Mouse (Mus musculus) kidney, embryonic 14.5 days (tissue): Measurements from ENCODE around the gene Atp6v1b1. TPM values are rescaled to one million over a fixed set of nuclear protein-coding genes. Genes with fewer than 3 reads are reported as not detected.
A peak's percentile ranks its signal among the peaks of the same experiment; 100 is the strongest.
"Not testable (repeated sequence)": the region's sequence is repeated elsewhere in the genome, so short reads cannot be mapped to it uniquely, and the experiment has no call there.

Experiments
- ATAC-seq: fragments of 200-750 bp; cut with Nextera tagmentation; 2 replicates; pipeline ENCODE4 v1.8.0; 2017; ENCODE audit warnings: moderate number of reproducible peaks, mild to moderate bottlenecking, moderate TSS enrichment, moderate library complexity; ENCODE audit not compliant: low FRiP score, low TSS enrichment
- H3K27ac ChIP-seq: fragments of 300-500 bp; sonication (generic); 2 replicates; pipeline ENCODE4 v1.5.1; 2014; ENCODE audit warnings: low read depth, mild to moderate bottlenecking, low read length, moderate library complexity, mixed read lengths
- H3K27me3 ChIP-seq: fragments of 300-500 bp; sonication (generic); 2 replicates; pipeline ENCODE4 v1.6.1; 2014; ENCODE audit warnings: mild to moderate bottlenecking, low read length; ENCODE audit not compliant: control insufficient read depth, insufficient read depth
- H3K36me3 ChIP-seq: fragments of 300-500 bp; sonication (generic); 2 replicates; pipeline ENCODE4 v1.6.1; 2014; ENCODE audit warnings: low read length, mixed read lengths; ENCODE audit not compliant: control insufficient read depth, insufficient read depth
- H3K4me1 ChIP-seq: fragments of 300-500 bp; sonication (generic); 2 replicates; pipeline ENCODE4 v1.6.1; 2014; ENCODE audit warnings: low read length, mixed read lengths; ENCODE audit not compliant: control insufficient read depth, insufficient read depth
- H3K4me2 ChIP-seq: fragments of 300-500 bp; sonication (generic); replicated peaks from 2 replicates; pipeline ENCODE4 v1.6.1; 2014; ENCODE audit warnings: low read depth, mild to moderate bottlenecking, low read length
- H3K4me3 ChIP-seq: fragments of 300-500 bp; sonication (generic); 2 replicates; pipeline ENCODE4 v1.5.1; 2014; ENCODE audit warnings: mild to moderate bottlenecking, low read length
- H3K9ac ChIP-seq: fragments of 300-500 bp; sonication (generic); 2 replicates; pipeline ENCODE4 v1.6.1; 2014; ENCODE audit warnings: low read depth, mild to moderate bottlenecking, low read length, moderate library complexity
- H3K9me3 ChIP-seq: fragments of 300-500 bp; sonication (generic); 2 replicates; pipeline ENCODE4 v1.6.1; 2016; ENCODE audit warnings: low read length; ENCODE audit not compliant: control insufficient read depth
- WGBS: fragments of 180-500 bp; shearing (Covaris S2); extraction: QIAGEN DNeasy Blood & Tissue Kit; methylation state at CpG from one replicate; pipeline ENCODE4 v1.1.7; 2014; 5-methylcytosine and 5-hydroxymethylcytosine counted together
- polyA plus RNA-seq: library from polyadenylated mRNA; unstranded; fragments of >200 nt; fragmentation: Nextera tagmentation; extraction: Ambion mirVana; gene quantifications from 2 replicates; pipeline ENCODE4 v1.2.1, GENCODE M21; 2014

Gene Atp6v1b1
- polyA plus RNA-seq, 1 experiment from 2014 or later = 3.6 TPM

GRCm38 (mm10) chr6:83779026-83779425, 36.2 kb downstream of the Atp6v1b1 start:
- Histone ChIP-seq H3K4me1 (0 out of 2 replicates have a peak, but pooled peaks cover 5% of the 10 kb centered on the region), H3K27me3 (no peaks in the 10 kb centered on the region), H3K4me3 (no peak overlapping the region), H3K9ac (no peak overlapping the region), H3K9me3 (no peaks in the 10 kb centered on the region), H3K27ac (no peak overlapping the region), H3K4me2 (no peak overlapping the region), H3K36me3 (no peaks in the 10 kb centered on the region)
- WGBS = 6% methylated on average over 5 of the region's 5 CpGs
- ATAC-seq = no peak

- peaks cover 5% of the 10 kb centered on the region; the same call in 1 of the 2 replicates for H3K4me1 ChIP-seq
- H3K9ac ChIP-seq = no peak overlapping the region
- 64% methylated on average over 3 of the region's 3 CpGs for WGBS
- no peak for ATAC-seq
- H3K27ac ChIP-seq = no peak overlapping the region
- H3K4me2 ChIP-seq = no peak overlapping the region
- no peaks in the 10 kb centered on the region for H3K36me3 ChIP-seq
- H3K27me3 ChIP-seq = no peaks in the 10 kb centered on the region
- no peaks in the 10 kb centered on the region for H3K9me3 ChIP-seq
- H3K4me3 ChIP-seq = no peak overlapping the region
Measured at GRCm38 (mm10) chr6:83786426-83786825, 43.6 kb downstream of the Atp6v1b1 start.

GRCm38 (mm10) chr6:83788554-83788953, 45.8 kb downstream of the Atp6v1b1 start:
- Histone ChIP-seq H3K9me3 (no peaks in the 10 kb centered on the region), H3K27me3 (no peaks in the 10 kb centered on the region), H3K9ac (no peak overlapping the region), H3K36me3 (no peaks in the 10 kb centered on the region), H3K27ac (no peak overlapping the region), H3K4me2 (no peak overlapping the region), H3K4me3 (no peak overlapping the region), H3K4me1 (peaks cover 5% of the 10 kb centered on the region; the same call in 1 of the 2 replicates)
- ATAC-seq = peak; percentile 83
- WGBS = 37% methylated on average over 7 of the region's 7 CpGs

- H3K4me1 ChIP-seq = peaks cover 10% of the 10 kb centered on the region
- H3K4me2 ChIP-seq, ATAC-seq, H3K4me3 ChIP-seq, H3K27me3 ChIP-seq, H3K9ac ChIP-seq, H3K9me3 ChIP-seq, H3K36me3 ChIP-seq, H3K27ac ChIP-seq: not testable (repeated sequence)
- WGBS = 89% methylated on average over 5 of the region's 5 CpGs
Measured at GRCm38 (mm10) chr6:83790533-83790932, 47.7 kb downstream of the Atp6v1b1 start.

- peaks cover 10% of the 10 kb centered on the region for H3K4me1 ChIP-seq
- no peak for ATAC-seq
- no peak overlapping the region for H3K9ac ChIP-seq
- H3K27ac ChIP-seq = no peak overlapping the region
- H3K36me3 ChIP-seq = no peaks in the 10 kb centered on the region
- H3K4me2 ChIP-seq = no peak overlapping the region
- H3K9me3 ChIP-seq = no peaks in the 10 kb centered on the region
- H3K4me3 ChIP-seq = no peak overlapping the region
- H3K27me3 ChIP-seq = no peaks in the 10 kb centered on the region
- 70% methylated on average over 4 of the region's 4 CpGs for WGBS
Measured at GRCm38 (mm10) chr6:83791251-83791890, 48.6 kb downstream of the Atp6v1b1 start.

GRCm38 (mm10) chr6:83794760-83795296, 52.0 kb downstream of the Atp6v1b1 start, which contains the start of gene Nagk:
Nagk (plus strand) TSS chr6:83794982.
- peak within 1 kb of the TSS; percentile 93 for H3K4me2 ChIP-seq
- WGBS = under 1% methylated on average over 43 of the region's 43 CpGs
- peaks cover 5% of the 10 kb centered on the region for H3K4me1 ChIP-seq
- H3K9ac ChIP-seq = peak within 1 kb of the TSS; percentile 64
- peak within 1 kb of the TSS; percentile 69 for H3K4me3 ChIP-seq
- no peaks in the 10 kb centered on the region for H3K9me3 ChIP-seq
- no peaks in the 10 kb centered on the region for H3K27me3 ChIP-seq
- no peaks in the 10 kb centered on the region; the same call in 1 of the 2 replicates for H3K36me3 ChIP-seq
- H3K27ac ChIP-seq = peak within 1 kb of the TSS; percentile 90
- peak; percentile 95 for ATAC-seq

GRCm38 (mm10) chr6:83795492-83795900, 52.7 kb downstream of the Atp6v1b1 start:
- peak; percentile 26; the same call in 1 of the 2 replicates for ATAC-seq
- H3K9me3 ChIP-seq = no peaks in the 10 kb centered on the region
- peaks cover 5% of the 10 kb centered on the region for H3K4me1 ChIP-seq
- WGBS = 7% methylated on average over 13 of the region's 13 CpGs
- no peaks in the 10 kb centered on the region for H3K27me3 ChIP-seq
- H3K4me3 ChIP-seq = peak overlapping the region; percentile 69
- H3K4me2 ChIP-seq = peak overlapping the region; percentile 93
- H3K27ac ChIP-seq = peak overlapping the region; percentile 90
- H3K9ac ChIP-seq = peak overlapping the region; percentile 64
- H3K36me3 ChIP-seq = peaks cover 5% of the 10 kb centered on the region; the same call in 1 of the 2 replicates

GRCm38 (mm10) chr6:83796686-83797085, 53.9 kb downstream of the Atp6v1b1 start:
- H3K9ac ChIP-seq = no peak overlapping the region
- H3K4me1 ChIP-seq = peaks cover 5% of the 10 kb centered on the region
- H3K36me3 ChIP-seq = peaks cover 17% of the 10 kb centered on the region
- no peak overlapping the region for H3K27ac ChIP-seq
- H3K9me3 ChIP-seq = no peaks in the 10 kb centered on the region
- H3K27me3 ChIP-seq = no peaks in the 10 kb centered on the region
- ATAC-seq = no peak
- WGBS = 65% methylated on average over 3 of the region's 3 CpGs
- H3K4me3 ChIP-seq = no peak overlapping the region
- no peak overlapping the region for H3K4me2 ChIP-seq

GRCm38 (mm10) chr6:83802033-83802432, 59.2 kb downstream of the Atp6v1b1 start:
- no peaks in the 10 kb centered on the region for H3K27me3 ChIP-seq
- no peaks in the 10 kb centered on the region for H3K4me1 ChIP-seq
- H3K4me2 ChIP-seq = no peak overlapping the region
- WGBS = 94% methylated on average over 5 of the region's 5 CpGs
- no peak overlapping the region for H3K9ac ChIP-seq
- H3K9me3 ChIP-seq = no peaks in the 10 kb centered on the region
- no peak overlapping the region for H3K4me3 ChIP-seq
- H3K27ac ChIP-seq = no peak overlapping the region
- peaks cover 41% of the 10 kb centered on the region for H3K36me3 ChIP-seq
- ATAC-seq = no peak
